Mouse (Mus musculus) ES-Bruce4 (cell line): ENCODE results near the gene Ngrn. TPM values are rescaled to one million over a fixed set of nuclear protein-coding genes. Genes with fewer than 3 reads are reported as not detected.
A peak's percentile ranks its signal among the peaks of the same experiment; 100 is the strongest.

Experiments
- H3K27ac ChIP-seq: 2 replicates; pipeline ENCODE4 v1.5.1; 2012; ENCODE audit warnings: low read length, inconsistent platforms; ENCODE audit not compliant: insufficient read depth
- H3K27me3 ChIP-seq: 2 replicates; pipeline ENCODE4 v1.6.1; 2012; ENCODE audit warnings: mild to moderate bottlenecking, low read length, inconsistent platforms; ENCODE audit not compliant: control insufficient read depth, poor library complexity, insufficient read depth, severe bottlenecking
- H3K36me3 ChIP-seq: 2 replicates; pipeline ENCODE4 v1.6.1; 2012; ENCODE audit warnings: inconsistent platforms, mild to moderate bottlenecking, low read length, moderate library complexity; ENCODE audit not compliant: control insufficient read depth, poor library complexity, insufficient read depth, severe bottlenecking
- H3K4me1 ChIP-seq: one replicate; pipeline ENCODE4 v1.8.1; 2011; ENCODE audit warnings: low read length; ENCODE audit not compliant: control insufficient read depth, insufficient read depth
- H3K4me3 ChIP-seq: 2 replicates; pipeline ENCODE4 v1.5.1; 2011; ENCODE audit warnings: low read depth, mild to moderate bottlenecking, low read length
- H3K9ac ChIP-seq: 2 replicates; pipeline ENCODE4 v1.6.1; 2012; ENCODE audit warnings: low read depth, mild to moderate bottlenecking, inconsistent platforms; ENCODE audit not compliant: poor library complexity, severe bottlenecking
- H3K9me3 ChIP-seq: replicated peaks from 2 replicates; pipeline ENCODE4 v1.6.1; 2012; ENCODE audit warnings: mild to moderate bottlenecking, low read length, inconsistent platforms; ENCODE audit not compliant: control insufficient read depth, poor library complexity, insufficient read depth, severe bottlenecking
- CTCF ChIP-seq: IDR thresholded peaks from one replicate; pipeline ENCODE4 v1.8.1; 2011; ENCODE audit warnings: low read depth, low read length
- EP300 ChIP-seq: IDR thresholded peaks from 2 replicates; pipeline ENCODE4 v1.6.1; 2011; ENCODE audit warnings: low read depth, low read length; ENCODE audit not compliant: insufficient read depth
- POLR2A ChIP-seq: IDR thresholded peaks from one replicate; pipeline ENCODE4 v1.8.1; 2011; ENCODE audit warnings: low read length; ENCODE audit not compliant: insufficient read depth
- polyA plus RNA-seq: library from polyadenylated mRNA; stranded (reverse); fragments of >200 nt; gene quantifications from 2 replicates; pipeline ENCODE4 v1.2.4, GENCODE M21; 2011; ENCODE audit warnings: low read depth; ENCODE audit not compliant: missing spikeins, insufficient read depth, insufficient read length

Ngrn gene
- polyA plus RNA-seq, 1 experiment = 32.5 TPM

GRCm38 (mm10) chr7:80252437-80252836, 8.6 kb upstream of the Ngrn start:
- Histone ChIP-seq H3K27ac (no peak overlapping the region), H3K4me1 (peaks cover 2% of the 10 kb centered on the region), H3K36me3 (no peaks in the 10 kb centered on the region), H3K27me3 (no peaks in the 10 kb centered on the region), H3K9me3 (no peaks in the 10 kb centered on the region), H3K9ac (no peak overlapping the region), H3K4me3 (no peak overlapping the region)
- TF ChIP-seq POLR2A = no peak
- no peak for TF ChIP-seq CTCF
- TF ChIP-seq EP300 = no peak

GRCm38 (mm10) chr7:80252886-80253285, 8.1 kb upstream of the Ngrn start:
- Histone ChIP-seq H3K4me1 (peaks cover 2% of the 10 kb centered on the region), H3K27me3 (no peaks in the 10 kb centered on the region), H3K9ac (no peak overlapping the region), H3K27ac (no peak overlapping the region), H3K4me3 (no peak overlapping the region), H3K36me3 (no peaks in the 10 kb centered on the region), H3K9me3 (no peaks in the 10 kb centered on the region)
- TF ChIP-seq CTCF (no peak), POLR2A (no peak), EP300 (no peak)

GRCm38 (mm10) chr7:80255981-80256380, 5.0 kb upstream of the Ngrn start:
- Histone ChIP-seq H3K27ac (no peak overlapping the region), H3K9ac (no peak overlapping the region), H3K36me3 (no peaks in the 10 kb centered on the region), H3K4me1 (peaks cover 2% of the 10 kb centered on the region), H3K4me3 (no peak overlapping the region), H3K27me3 (no peaks in the 10 kb centered on the region), H3K9me3 (no peaks in the 10 kb centered on the region)
- no peak for TF ChIP-seq POLR2A
- TF ChIP-seq EP300 = no peak
- no peak for TF ChIP-seq CTCF

DNA sequence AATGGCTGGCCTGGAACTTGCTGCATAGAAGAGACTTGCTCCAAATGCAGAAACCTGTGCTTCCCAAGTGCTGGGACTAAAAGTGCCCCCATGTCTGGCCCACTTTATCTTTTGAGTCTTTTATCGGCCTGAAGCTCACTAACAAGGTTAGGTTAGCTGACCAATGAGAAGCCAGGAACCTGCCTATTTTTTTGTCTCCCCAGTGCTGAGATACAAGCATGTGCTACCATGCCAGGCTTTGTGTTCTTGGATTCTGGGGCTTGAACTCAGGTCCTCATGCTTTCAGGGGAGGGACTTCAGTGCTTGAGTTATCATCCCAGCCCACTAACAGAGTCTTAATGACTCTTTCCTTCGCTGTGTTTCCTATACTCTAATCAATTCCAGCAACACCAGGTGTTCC, 3.3 kb upstream of the Ngrn start:
- Histone ChIP-seq H3K4me3 (no peak overlapping the region), H3K4me1 (peaks cover 2% of the 10 kb centered on the region), H3K27me3 (no peaks in the 10 kb centered on the region), H3K36me3 (no peaks in the 10 kb centered on the region), H3K9ac (peak overlapping the region; percentile 5; the same call in 1 of the 2 replicates), H3K27ac (no peak overlapping the region), H3K9me3 (no peaks in the 10 kb centered on the region)
- TF ChIP-seq CTCF = no peak

- TF ChIP-seq CTCF = no peak
- TF ChIP-seq EP300 = no peak
- no peak for TF ChIP-seq POLR2A
- H3K27me3 ChIP-seq = no peaks in the 10 kb centered on the region
- H3K4me3 ChIP-seq = peak overlapping the region; percentile 92
- peaks cover 26% of the 10 kb centered on the region for H3K36me3 ChIP-seq
- no peaks in the 10 kb centered on the region for H3K9me3 ChIP-seq
- H3K9ac ChIP-seq = peak overlapping the region; percentile 82
- peak overlapping the region; percentile 66 for H3K27ac ChIP-seq
- peaks cover 2% of the 10 kb centered on the region for H3K4me1 ChIP-seq
Measured at GRCm38 (mm10) chr7:80261372-80261990, 466 bp downstream of the Ngrn start.

- no peak for TF ChIP-seq POLR2A
- TF ChIP-seq EP300 = no peak
- Histone ChIP-seq H3K4me1 (no peaks in the 10 kb centered on the region), H3K9ac (no peak overlapping the region), H3K9me3 (no peaks in the 10 kb centered on the region), H3K4me3 (no peak overlapping the region), H3K36me3 (peaks cover 28% of the 10 kb centered on the region), H3K27me3 (no peaks in the 10 kb centered on the region), H3K27ac (no peak overlapping the region)
Measured at GRCm38 (mm10) chr7:80264606-80265005, 3.6 kb downstream of the Ngrn start.
